Mouse (Mus musculus): ENCODE measurements around the gene Iqgap3.

DNA sequence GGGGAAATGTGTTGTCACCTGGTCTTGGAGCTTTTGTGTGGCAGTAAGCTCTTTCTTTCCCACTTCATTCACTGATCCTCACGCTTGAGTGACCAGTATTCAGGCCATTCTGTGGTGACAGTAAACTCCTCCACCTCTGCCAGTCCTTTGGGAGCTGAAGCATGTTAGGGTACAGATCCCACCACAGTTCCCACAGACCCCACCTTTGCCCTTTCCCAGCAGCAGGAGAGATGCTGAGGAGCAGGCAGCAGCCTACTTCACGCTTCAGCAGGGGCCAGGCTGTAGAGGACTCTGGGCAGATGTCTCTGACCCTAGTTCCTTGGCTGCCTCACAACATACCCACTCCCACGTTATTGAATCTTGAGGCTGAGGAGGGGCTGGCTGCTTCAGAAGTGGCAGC, 82.5 kb downstream of the Iqgap3 start:
- no peak for TF ChIP-seq CTCF (IDR thresholded peaks at IDR 0.05)
- TF ChIP-seq POLR2A (IDR thresholded peaks at IDR 0.05; ENCODE audit: insufficient read depth, low read depth, low read length): no peak

Data from heart, adult 2 months (tissue).